Comparison of ENCODE assay signal across 8 mouse cellular contexts in genomic region chr19:57611291-57612178, GRCm38 (mm10). TPM values are rescaled to one million over a fixed set of nuclear protein-coding genes. Genes with fewer than 3 reads are reported as not detected.
DNase-seq lines count a peak whose midpoint lies in the region; ATAC-seq and TF ChIP-seq lines count a peak whose summit lies in the region.

No protein-coding gene starts in this region.

- H3K4me2 ChIP-seq in forebrain, embryonic 14.5 days (ENCODE audit: low read length) = peak overlapping the region; percentile 98

- no peaks in the 10 kb centered on the region for H3K36me3 ChIP-seq in G1E (replicated peaks)
- H3K36me3 ChIP-seq in forebrain, embryonic 14.5 days (ENCODE audit: control insufficient read depth, insufficient read depth, low read length) = no peaks in the 10 kb centered on the region

- WGBS in forebrain, embryonic 14.5 days = 1% methylated on average over 41 of the region's 57 CpGs

- no peak for TF ChIP-seq CTCF in G1E (IDR thresholded peaks at IDR 0.05; ENCODE audit: low read depth, low read length)

- H3K9ac ChIP-seq in forebrain, embryonic 14.5 days (ENCODE audit: low read length) = peak overlapping the region; percentile 93

- H3K9me3 ChIP-seq in G1E (replicated peaks) = no peaks in the 10 kb centered on the region
- H3K9me3 ChIP-seq in forebrain, embryonic 14.5 days (replicated peaks; ENCODE audit: control insufficient read depth, low read length) = no peaks in the 10 kb centered on the region

- peaks cover 8% of the 10 kb centered on the region; the same call in 1 of the 2 replicates for H3K27me3 ChIP-seq in G1E (ENCODE audit: insufficient read depth, low read length)
- H3K27me3 ChIP-seq in forebrain, embryonic 14.5 days (replicated peaks; ENCODE audit: control insufficient read depth, insufficient read depth, low read length) = no peaks in the 10 kb centered on the region

- H3K4me1 ChIP-seq in G1E (ENCODE audit: insufficient read depth, low read depth, low read length) = peaks cover 20% of the 10 kb centered on the region
- peaks cover 30% of the 10 kb centered on the region for H3K4me1 ChIP-seq in forebrain, embryonic 14.5 days (ENCODE audit: control insufficient read depth, insufficient read depth, low read length)

- ATAC-seq in G1E (ENCODE audit: extremely low read depth, insufficient number of reproducible peaks, low FRiP score, poor library complexity, severe bottlenecking) = peak; percentile 42; the same call in 1 of the 2 replicates
- peak; percentile 62 for ATAC-seq in forebrain, embryonic 14.5 days

- DNase-seq in G1E (ENCODE audit: low spot score) = peak; percentile 37
- peak; percentile 17 for DNase-seq in c-Kit-positive CD71-positive TER-119-negative erythroid progenitor cells, embryonic 14.5 days (ENCODE audit: low read depth)
- DNase-seq in forebrain, embryonic 14.5 days (ENCODE audit: low spot score) = peak; percentile 65
- peak; percentile 71 for DNase-seq in heart, postnatal 4 days
- peak; percentile 19 for DNase-seq in layer of hippocampus, adult 9-11 months
- DNase-seq in lung, postnatal 10 days = peak; percentile 72
- DNase-seq in ovary, postnatal 14 days (ENCODE audit: low spot score) = peak; percentile 58
- peak; percentile 80 for DNase-seq in thymus, postnatal 4 days

- peak overlapping the region; percentile 82 for H3K4me3 ChIP-seq in G1E (ENCODE audit: low read depth, low read length)
- H3K4me3 ChIP-seq in forebrain, embryonic 14.5 days (ENCODE audit: low read depth, low read length) = peak overlapping the region; percentile 96

- H3K27ac ChIP-seq in forebrain, embryonic 14.5 days (ENCODE audit: low read depth, low read length) = peak overlapping the region; percentile 97

RNA-seq across cellular contexts. Expression of gene Atrnl1, which starts 0.7 kb away (rescaled TPM):
- total RNA-seq in G1E (2014; fragmentation: Nextera tagmentation) (3.2 and 3.6 TPM in 2 replicates), G1E (2017) (5.8 and 6.2 TPM in 2 replicates)
- 0.52 and 0.68 TPM in 2 replicates for polyA plus RNA-seq in G1E (2012)
- polyA plus RNA-seq in forebrain, embryonic 14.5 days (2014; fragmentation: Nextera tagmentation; extraction: Ambion mirVana) = 6.9 TPM in 2 replicates
- 10 to 100 TPM; 24.9 to 25.6 TPM for total RNA-seq in heart, postnatal 4 days (2021)

Comparison
In these comparisons a context has a peak if more than half of its experiments do, and no peak if none do; other contexts are left out.
1. Peak in every context shown above with its lines: DNase-seq, ATAC-seq, H3K4me3 ChIP-seq and H3K27ac ChIP-seq.
2. DNase-seq: peak in every context shown above with its lines; median percentile 80 in thymus, postnatal 4 days; 72 in lung, postnatal 10 days; 71 in heart, postnatal 4 days; 65 in forebrain, embryonic 14.5 days; 58 in ovary, postnatal 14 days; 37 in G1E; 19 in layer of hippocampus, adult 9-11 months; 17 in c-Kit-positive CD71-positive TER-119-negative erythroid progenitor cells, embryonic 14.5 days.